Mouse (Mus musculus) heart, embryonic 11.5 days (tissue): ENCODE results near the gene Fbxl7. TPM values are rescaled to one million over a fixed set of nuclear protein-coding genes. Genes with fewer than 3 reads are reported as not detected.

Experiments used
- ATAC-seq: fragments of 200-750 bp; cut with Nextera tagmentation; replicated peaks from 2 replicates; pipeline ENCODE4 v1.8.0; 2017; ENCODE audit warnings: moderate library complexity; ENCODE audit not compliant: insufficient number of reproducible peaks, low FRiP score, low TSS enrichment
- H3K27ac ChIP-seq: fragments of 300-500 bp; sonication (generic); 2 replicates; pipeline ENCODE4 v1.5.1; 2014; ENCODE audit warnings: mild to moderate bottlenecking, low read depth, low read length
- H3K27me3 ChIP-seq: fragments of 300-500 bp; sonication (generic); 2 replicates; pipeline ENCODE4 v1.6.1; 2014; ENCODE audit warnings: mild to moderate bottlenecking, low read length, mixed read lengths; ENCODE audit not compliant: control insufficient read depth, insufficient read depth
- H3K36me3 ChIP-seq: fragments of 300-500 bp; sonication (generic); 2 replicates; pipeline ENCODE4 v1.6.1; 2014; ENCODE audit warnings: mild to moderate bottlenecking, low read length, moderate library complexity, mixed read lengths; ENCODE audit not compliant: control insufficient read depth, insufficient read depth
- H3K4me1 ChIP-seq: fragments of 300-500 bp; sonication (generic); 2 replicates; pipeline ENCODE4 v1.6.1; 2014; ENCODE audit warnings: low read length; ENCODE audit not compliant: control insufficient read depth, insufficient read depth
- H3K4me2 ChIP-seq: fragments of 300-500 bp; sonication (generic); 2 replicates; pipeline ENCODE4 v1.6.1; 2014; ENCODE audit warnings: mild to moderate bottlenecking, moderate library complexity
- H3K4me3 ChIP-seq: fragments of 300-500 bp; sonication (generic); 2 replicates; pipeline ENCODE4 v1.5.1; 2014; ENCODE audit warnings: low read depth, low read length
- H3K9ac ChIP-seq: fragments of 300-500 bp; sonication (generic); 2 replicates; pipeline ENCODE4 v1.6.1; 2014; ENCODE audit warnings: mild to moderate bottlenecking, low read depth, low read length, moderate library complexity
- H3K9me3 ChIP-seq: fragments of 300-500 bp; sonication (generic); replicated peaks from 2 replicates; pipeline ENCODE4 v1.6.1; 2016; ENCODE audit warnings: low read length; ENCODE audit not compliant: control insufficient read depth
- WGBS: fragments of 180-500 bp; shearing (Covaris S2); extraction: QIAGEN DNeasy Blood & Tissue Kit; methylation state at CpG from one replicate; pipeline ENCODE4 v1.1.7; 2014; ENCODE audit not compliant: insufficient replicate concordance; 5-methylcytosine and 5-hydroxymethylcytosine counted together
- polyA plus RNA-seq: library from polyadenylated mRNA; unstranded; fragments of >200 nt; fragmentation: Nextera tagmentation; extraction: Ambion mirVana; gene quantifications from 2 replicates; pipeline ENCODE4 v1.2.1, GENCODE M21; 2014

Fbxl7 gene
- polyA plus RNA-seq, 1 experiment from 2014 or later: 13.4 TPM

DNA sequence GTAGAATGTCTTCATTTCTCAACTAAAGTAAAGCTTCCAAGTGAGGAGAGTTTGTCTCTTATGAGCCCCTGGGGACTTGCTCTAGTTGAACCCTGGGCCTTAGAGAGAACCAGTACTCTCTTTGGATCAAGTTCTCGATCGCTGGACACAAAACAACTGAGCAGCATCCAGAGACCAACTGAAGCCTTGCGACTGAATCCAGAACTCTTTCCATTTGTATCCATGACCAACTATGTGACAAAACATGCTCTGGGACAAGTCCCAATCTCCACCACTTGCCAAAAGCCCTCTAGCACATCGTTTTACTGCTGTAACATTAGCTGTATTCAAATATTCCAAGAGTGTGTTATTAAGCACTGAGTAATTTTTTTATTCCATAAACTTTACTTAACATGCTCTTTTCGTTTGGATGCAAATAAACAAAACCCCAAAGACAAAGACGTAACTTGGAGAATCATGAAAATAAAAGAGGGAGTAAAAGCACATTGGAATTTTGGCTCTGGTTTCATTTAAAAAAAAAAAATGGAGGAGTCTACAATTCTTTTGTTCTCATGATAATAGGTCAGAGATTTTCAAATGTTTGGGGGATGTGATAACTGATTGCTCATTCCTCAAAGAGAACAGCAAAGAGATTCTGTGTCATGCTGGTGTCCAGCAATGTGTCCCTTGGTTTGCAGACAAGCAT lies 192.1 kb downstream of the Fbxl7 start:
- Histone ChIP-seq H3K36me3 (no peaks in the 10 kb centered on the region), H3K4me2 (no peak overlapping the region), H3K27me3 (no peaks in the 10 kb centered on the region), H3K27ac (no peak overlapping the region), H3K4me3 (no peak overlapping the region), H3K9me3 (no peaks in the 10 kb centered on the region), H3K4me1 (no peaks in the 10 kb centered on the region), H3K9ac (no peak overlapping the region)
- WGBS: 80% methylated on average over 6 of the region's 6 CpGs
- no peak for ATAC-seq

- Histone ChIP-seq H3K27me3 (no peaks in the 10 kb centered on the region), H3K27ac (no peak overlapping the region), H3K4me2 (no peak overlapping the region), H3K4me1 (no peaks in the 10 kb centered on the region), H3K9me3 (no peaks in the 10 kb centered on the region), H3K4me3 (no peak overlapping the region), H3K9ac (no peak overlapping the region), H3K36me3 (no peaks in the 10 kb centered on the region)
- no peak for ATAC-seq
- WGBS: 59% methylated on average over 5 of the region's 5 CpGs
Measured at GRCm38 (mm10) chr15:26701949-26702675, 193.3 kb downstream of the Fbxl7 start.

DNA sequence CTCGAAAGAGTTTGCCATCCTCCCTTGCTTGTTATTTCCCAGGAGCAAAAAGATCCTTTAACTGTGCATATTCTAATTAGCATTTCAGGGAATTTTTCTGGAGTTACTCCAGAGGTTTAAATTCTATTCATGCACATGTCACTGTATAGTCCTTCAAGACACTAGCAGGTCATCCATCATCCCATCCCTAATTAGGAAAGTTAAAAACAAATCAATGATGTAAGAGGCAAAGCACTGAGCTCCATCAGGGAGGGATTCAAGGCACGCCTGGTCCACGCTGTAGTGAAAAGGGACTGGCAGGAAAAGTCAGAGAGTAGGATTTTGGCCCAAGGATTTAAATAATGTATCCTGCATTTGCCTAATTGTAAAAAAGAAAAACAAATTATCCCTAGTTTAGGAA lies 202.3 kb downstream of the Fbxl7 start:
- peaks cover 4% of the 10 kb centered on the region; the same call in 1 of the 2 replicates for H3K4me1 ChIP-seq
- no peaks in the 10 kb centered on the region for H3K36me3 ChIP-seq
- ATAC-seq: no peak

GRCm38 (mm10) chr15:26688472-26689104 lies 206.8 kb downstream of the Fbxl7 start:
- H3K27ac ChIP-seq: no peak overlapping the region
- no peak overlapping the region for H3K9ac ChIP-seq
- no peaks in the 10 kb centered on the region for H3K9me3 ChIP-seq
- peaks cover 4% of the 10 kb centered on the region; the same call in 1 of the 2 replicates for H3K4me1 ChIP-seq
- no peak overlapping the region for H3K4me3 ChIP-seq
- WGBS: 57% methylated on average over 10 of the region's 10 CpGs
- no peak for ATAC-seq
- H3K27me3 ChIP-seq: no peaks in the 10 kb centered on the region
- H3K4me2 ChIP-seq: no peak overlapping the region
- no peaks in the 10 kb centered on the region for H3K36me3 ChIP-seq

More for the DNA sequence above, 202.3 kb downstream of the Fbxl7 start:
- WGBS: 66% methylated on average over 3 of the region's 3 CpGs
- Histone ChIP-seq H3K4me3 (no peak overlapping the region), H3K9ac (no peak overlapping the region), H3K4me2 (no peak overlapping the region), H3K27ac (no peak overlapping the region), H3K27me3 (no peaks in the 10 kb centered on the region), H3K9me3 (no peaks in the 10 kb centered on the region)

DNA sequence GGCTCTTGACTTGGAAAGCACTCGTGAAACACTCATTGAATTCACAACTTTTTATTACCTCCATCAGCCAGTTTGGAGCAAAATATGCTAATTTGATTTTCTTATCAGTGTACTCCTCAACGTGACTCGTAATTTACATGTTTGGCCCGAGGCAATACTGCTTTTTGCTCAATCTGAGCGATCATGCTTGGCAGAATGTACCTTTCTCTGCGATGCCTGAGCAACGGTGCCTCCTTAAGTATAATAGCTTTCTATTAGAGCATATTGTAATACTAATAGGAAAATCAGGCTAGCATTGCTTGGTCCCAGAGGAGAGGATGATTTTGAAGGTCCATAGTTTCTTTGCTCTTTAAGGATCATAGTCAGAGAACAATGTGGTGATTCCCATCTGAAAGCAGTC lies 207.7 kb downstream of the Fbxl7 start:
- Histone ChIP-seq H3K4me3 (no peak overlapping the region), H3K4me2 (no peak overlapping the region), H3K9ac (no peak overlapping the region), H3K4me1 (peaks cover 4% of the 10 kb centered on the region; the same call in 1 of the 2 replicates), H3K27me3 (no peaks in the 10 kb centered on the region), H3K36me3 (no peaks in the 10 kb centered on the region), H3K9me3 (no peaks in the 10 kb centered on the region), H3K27ac (no peak overlapping the region)
- 78% methylated on average over 7 of the region's 7 CpGs for WGBS
- ATAC-seq: no peak

DNA sequence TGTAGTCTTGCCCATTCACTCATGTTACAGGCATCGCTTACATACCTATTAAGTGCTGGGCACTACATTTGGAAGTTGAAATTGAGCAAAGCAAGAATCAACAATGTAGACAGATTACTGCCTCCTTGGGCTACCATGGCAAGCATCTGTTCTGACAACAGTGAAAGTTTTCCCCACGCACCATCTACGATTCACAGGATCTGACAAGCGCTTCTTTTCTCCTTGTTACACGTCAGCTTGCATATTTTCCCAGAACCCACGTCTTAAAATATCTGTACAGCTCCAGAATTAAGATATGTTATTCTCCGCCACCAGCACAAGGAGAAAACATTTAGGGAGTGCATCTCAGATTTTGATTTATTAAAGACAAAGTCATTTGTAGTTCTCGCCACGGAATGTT lies 213.1 kb downstream of the Fbxl7 start:
- H3K27me3 ChIP-seq: no peaks in the 10 kb centered on the region
- WGBS: 83% methylated on average over 9 of the region's 9 CpGs
- no peaks in the 10 kb centered on the region for H3K4me1 ChIP-seq
- ATAC-seq: no peak
- H3K4me3 ChIP-seq: no peak overlapping the region
- no peaks in the 10 kb centered on the region for H3K36me3 ChIP-seq
- H3K9ac ChIP-seq: no peak overlapping the region
- no peaks in the 10 kb centered on the region for H3K9me3 ChIP-seq
- no peak overlapping the region for H3K27ac ChIP-seq
- no peak overlapping the region for H3K4me2 ChIP-seq

DNA sequence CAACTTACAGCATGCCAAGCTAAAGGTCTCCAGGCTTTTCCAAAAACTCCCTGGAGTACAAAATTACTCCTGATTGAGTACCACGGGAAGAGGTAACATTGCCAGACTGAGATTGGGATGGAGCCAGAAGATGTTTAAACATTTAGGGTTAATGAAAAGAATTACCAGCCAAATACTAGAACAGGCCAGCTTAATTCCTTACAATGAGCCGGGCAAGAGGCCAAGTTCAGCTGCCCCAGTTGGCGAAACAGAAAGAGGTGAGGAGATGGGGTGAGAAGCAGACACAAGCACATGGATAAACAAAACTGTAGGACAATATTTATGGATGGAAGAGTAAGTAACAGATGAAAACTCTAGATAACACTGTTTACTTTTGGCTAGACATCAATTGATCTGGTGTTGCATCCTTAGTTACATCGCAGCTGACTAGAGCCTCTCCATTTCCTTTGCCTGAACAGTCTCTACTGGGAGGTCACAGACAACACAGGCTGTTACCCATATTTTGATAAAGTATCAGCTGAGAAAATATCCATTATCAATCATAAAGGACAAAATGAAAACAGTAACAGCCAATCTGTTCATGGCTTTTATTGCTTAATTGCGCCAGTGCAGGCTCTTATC lies 222.0 kb downstream of the Fbxl7 start:
- ATAC-seq: no peak
- Histone ChIP-seq H3K4me2 (no peak overlapping the region), H3K9me3 (no peaks in the 10 kb centered on the region), H3K4me3 (no peak overlapping the region), H3K9ac (no peak overlapping the region), H3K4me1 (no peaks in the 10 kb centered on the region), H3K27ac (no peak overlapping the region), H3K36me3 (no peaks in the 10 kb centered on the region), H3K27me3 (no peaks in the 10 kb centered on the region)
- WGBS: 81% methylated on average over 5 of the region's 5 CpGs

DNA sequence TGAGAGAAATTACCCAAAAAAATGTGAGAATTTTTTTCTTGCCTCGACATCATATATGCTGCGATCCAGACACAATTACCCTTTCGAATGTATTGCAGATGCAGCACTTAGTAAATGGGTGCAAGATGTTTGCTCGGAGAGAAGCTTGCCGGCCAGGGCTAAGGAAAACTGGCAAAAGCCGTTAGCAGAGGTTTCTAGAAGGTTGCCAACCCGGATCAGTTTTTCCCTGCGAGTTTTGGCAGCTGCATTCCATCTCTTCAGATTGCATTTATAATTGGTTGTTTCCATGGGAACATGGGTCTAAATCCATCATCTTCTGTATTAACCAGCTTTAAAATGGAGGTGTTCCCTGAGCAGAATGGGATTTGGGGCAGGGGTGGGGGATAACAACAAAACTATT lies 240.4 kb downstream of the Fbxl7 start:
- Histone ChIP-seq H3K9me3 (no peaks in the 10 kb centered on the region), H3K9ac (no peak overlapping the region), H3K27me3 (no peaks in the 10 kb centered on the region), H3K36me3 (no peaks in the 10 kb centered on the region), H3K4me2 (no peak overlapping the region), H3K4me1 (no peaks in the 10 kb centered on the region), H3K27ac (no peak overlapping the region), H3K4me3 (no peak overlapping the region)
- WGBS: 73% methylated on average over 8 of the region's 8 CpGs
- ATAC-seq: no peak
